Mouse (Mus musculus) left cerebral cortex, adult 2 months (tissue): ENCODE results near the gene Tpd52l1. TPM values are rescaled to one million over a fixed set of nuclear protein-coding genes. Genes with fewer than 3 reads are reported as not detected.

Source experiments
- DNase-seq, 2 experiments: peaks; one replicate each; pipeline ENCODE4 v3.0.0; 2021 to 2022; ENCODE audit warnings: low spot score in 2 of 2, mixed read lengths in 1 of 2; ENCODE audit errors: extremely low spot score in 1 of 2
- H3K27ac ChIP-seq: fragments of 200-600 bp; 2 replicates; pipeline ENCODE4 v1.8.1; 2022
- H3K4me3 ChIP-seq: fragments of 200-600 bp; 2 replicates; pipeline ENCODE4 v1.8.1; 2022
- CTCF ChIP-seq: fragments of 200-600 bp; IDR thresholded peaks from 2 replicates; pipeline ENCODE4 v1.8.1; 2022; ENCODE audit warnings: antibody characterized with exemption, mild to moderate bottlenecking, moderate library complexity
- intact Hi-C: fragments of 180-260 bp; cut with DNase I; formaldehyde crosslinking; loops from one replicate; pipeline ENCODE4 v1.15.1; 2025
- total RNA-seq, 2 experiments: library from RNA; stranded (reverse); gene quantifications; 2 replicates each; pipeline ENCODE4 v1.2.3; 2021

Gene Tpd52l1
- total RNA-seq, 2 experiments from 2014 or later, result 22.0 to 27.9 TPM

DNA sequence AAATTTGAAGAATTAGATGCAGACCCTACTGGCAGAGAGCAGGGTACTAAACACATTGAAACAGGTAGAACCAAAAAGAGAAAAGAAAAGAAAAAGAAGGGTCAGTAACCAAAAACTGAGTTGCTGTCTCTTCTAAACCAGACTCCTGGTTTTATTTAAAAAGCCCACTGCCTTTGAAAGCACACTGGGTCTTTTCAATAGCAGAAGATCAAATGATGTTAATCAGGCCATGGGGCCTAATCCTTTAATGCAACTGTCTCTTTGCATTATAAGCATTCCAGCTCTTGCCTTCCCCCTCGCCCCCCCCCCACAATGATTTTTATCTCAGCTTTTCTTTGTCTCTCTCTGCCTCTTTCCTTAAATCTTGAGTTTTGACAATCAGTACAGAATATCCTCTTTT lies 149.3 kb downstream of the Tpd52l1 start:
- H3K27ac ChIP-seq, result no peak overlapping the region
- intact Hi-C loops, result loop anchor here (5.0 kb wide), 1 partner anchor 454 kb away; the partner anchor contains the start of gene Hey2
- TF ChIP-seq CTCF, result no peak
- DNase-seq, result no peak
- no peak overlapping the region for H3K4me3 ChIP-seq

DNA sequence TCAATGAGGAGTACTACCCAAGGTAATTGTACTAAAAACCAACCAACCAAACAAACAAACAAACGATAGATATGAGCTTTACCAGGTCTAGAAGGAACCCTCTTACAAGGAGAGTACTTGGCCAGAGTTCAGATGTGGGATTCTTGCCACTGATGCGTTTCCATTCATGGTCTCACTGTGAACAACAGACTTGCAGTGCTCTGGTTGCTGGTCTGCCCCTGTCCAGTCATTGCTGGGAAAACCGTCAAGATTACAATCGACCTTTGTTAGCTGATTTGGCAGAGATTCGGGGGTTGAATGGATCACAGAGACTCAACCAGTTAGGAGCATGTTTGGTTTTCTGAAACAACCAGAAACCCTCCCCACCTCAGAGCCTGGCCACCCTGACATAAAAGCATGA lies 150.1 kb downstream of the Tpd52l1 start:
- Histone ChIP-seq H3K27ac (no peak overlapping the region), H3K4me3 (no peak overlapping the region)
- DNase-seq, result no peak
- no peak for TF ChIP-seq CTCF
- intact Hi-C loops, result loop anchor here (5.0 kb wide), 1 partner anchor 453 kb away; the partner anchor contains the start of gene Hey2

DNA sequence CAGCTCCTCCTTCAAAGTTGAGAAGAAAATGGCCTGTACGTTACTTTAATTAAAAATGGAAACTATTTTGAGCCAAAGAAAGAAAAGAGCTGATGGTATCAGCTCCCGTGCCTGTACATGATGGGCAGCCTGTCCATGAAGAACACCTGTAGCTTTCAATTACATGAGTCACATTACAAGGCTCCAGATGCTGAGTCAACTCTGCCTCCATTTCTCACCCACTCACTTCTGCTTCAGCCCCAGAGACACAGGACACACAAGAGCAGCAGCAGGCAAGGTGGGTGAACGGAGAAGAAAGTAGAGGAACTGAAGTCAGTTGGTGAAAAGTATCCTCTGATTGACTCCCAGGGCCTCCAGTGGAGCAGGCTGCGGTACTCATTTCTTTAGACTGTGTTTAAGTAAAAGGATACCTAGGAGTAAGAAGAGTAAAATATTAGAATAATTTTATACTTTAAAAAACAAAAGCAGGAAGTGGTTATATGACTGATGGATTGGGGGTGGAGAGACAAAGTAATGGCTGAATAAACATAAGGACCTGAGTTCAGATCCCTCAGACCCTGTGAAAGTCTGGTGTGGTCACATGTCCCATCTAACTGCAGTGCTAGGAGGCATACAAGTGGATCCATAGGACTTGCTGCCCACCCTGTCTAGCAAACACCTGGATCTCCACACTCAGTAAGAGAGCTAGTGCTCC lies 156.9 kb downstream of the Tpd52l1 start:
- H3K4me3 ChIP-seq, result no peak overlapping the region
- no peak overlapping the region for H3K27ac ChIP-seq
- intact Hi-C loops, result no loop called here
- no peak for DNase-seq
- no peak for TF ChIP-seq CTCF

DNA sequence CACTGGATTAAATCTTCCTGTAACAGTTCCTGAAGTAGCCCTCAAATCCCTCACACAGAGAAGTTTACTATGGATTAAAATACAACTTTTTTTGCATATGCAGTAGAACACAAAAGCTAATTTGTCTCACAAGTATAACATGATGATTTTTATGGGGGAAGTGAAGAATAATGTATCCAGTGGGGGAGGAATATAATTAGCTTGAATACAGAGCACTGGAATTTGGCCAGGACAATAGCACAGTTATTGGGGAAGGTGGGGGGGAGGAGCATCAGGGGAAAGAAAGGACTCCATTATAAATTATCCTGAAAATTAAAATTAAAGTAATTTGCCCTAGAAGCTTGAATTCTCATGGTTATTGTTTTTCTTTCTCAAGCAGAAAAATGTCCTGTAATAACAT lies 158.0 kb downstream of the Tpd52l1 start:
- Histone ChIP-seq H3K4me3 (no peak overlapping the region), H3K27ac (no peak overlapping the region)
- DNase-seq, result no peak
- intact Hi-C loops, result no loop called here
- no peak for TF ChIP-seq CTCF

Other genes with a start within 250 kb of the Tpd52l1 start
- gene Hddc2, start 132.6 kb downstream of the Tpd52l1 start, total RNA-seq, result 10 to 100 TPM; 16.1 to 17.1 TPM
- 10 to 100 TPM; 12.0 to 15.1 TPM for gene Rnf217, start 163.2 kb upstream of the Tpd52l1 start, total RNA-seq